Mouse (Mus musculus): ENCODE data around the gene Vil1.
A peak's percentile ranks its signal among the peaks of the same experiment; 100 is the strongest.

Vil1 gene

DNA sequence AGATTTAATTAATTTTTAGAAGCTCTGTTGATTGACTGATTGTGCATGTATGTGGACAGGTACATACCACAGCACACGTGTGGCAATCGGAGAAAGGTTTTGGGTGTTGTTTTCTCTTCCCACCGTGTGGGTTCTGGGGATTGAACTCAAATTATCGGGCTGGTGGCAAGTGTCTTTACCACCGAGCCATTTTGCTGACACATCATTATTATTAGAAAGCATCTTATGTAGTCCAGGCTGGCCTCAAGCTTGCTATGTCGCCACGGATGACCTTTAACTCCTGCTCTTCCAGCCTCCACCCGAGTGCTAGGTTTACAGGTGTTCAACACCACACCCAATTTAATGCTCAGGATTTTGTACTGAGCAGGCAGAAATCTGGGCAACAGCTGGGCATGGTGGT, 3.5 kb downstream of the Vil1 start:
- no peak for DNase-seq (ENCODE audit: low read depth)

DNA sequence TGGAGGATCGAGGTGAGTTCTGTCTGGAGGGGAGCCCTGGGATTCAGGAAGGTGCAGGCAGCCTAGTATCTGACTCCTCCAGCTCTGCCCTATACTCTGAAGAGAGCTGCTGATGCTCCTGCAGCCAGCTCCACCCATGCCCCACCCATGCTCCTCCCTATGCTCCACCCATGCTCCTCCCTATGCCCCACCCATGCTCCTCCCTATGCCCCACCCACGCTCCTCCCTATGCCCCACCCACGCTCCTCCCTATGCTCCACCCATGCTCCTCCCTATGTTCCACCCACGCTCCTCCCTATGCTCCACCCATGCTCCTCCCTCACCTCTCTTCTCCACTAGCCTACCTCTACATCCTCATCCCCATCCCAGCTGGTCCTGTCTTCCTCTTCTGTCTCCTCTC, 6.0 kb downstream of the Vil1 start:
- DNase-seq (ENCODE audit: low read depth): peak; percentile 43

DNA sequence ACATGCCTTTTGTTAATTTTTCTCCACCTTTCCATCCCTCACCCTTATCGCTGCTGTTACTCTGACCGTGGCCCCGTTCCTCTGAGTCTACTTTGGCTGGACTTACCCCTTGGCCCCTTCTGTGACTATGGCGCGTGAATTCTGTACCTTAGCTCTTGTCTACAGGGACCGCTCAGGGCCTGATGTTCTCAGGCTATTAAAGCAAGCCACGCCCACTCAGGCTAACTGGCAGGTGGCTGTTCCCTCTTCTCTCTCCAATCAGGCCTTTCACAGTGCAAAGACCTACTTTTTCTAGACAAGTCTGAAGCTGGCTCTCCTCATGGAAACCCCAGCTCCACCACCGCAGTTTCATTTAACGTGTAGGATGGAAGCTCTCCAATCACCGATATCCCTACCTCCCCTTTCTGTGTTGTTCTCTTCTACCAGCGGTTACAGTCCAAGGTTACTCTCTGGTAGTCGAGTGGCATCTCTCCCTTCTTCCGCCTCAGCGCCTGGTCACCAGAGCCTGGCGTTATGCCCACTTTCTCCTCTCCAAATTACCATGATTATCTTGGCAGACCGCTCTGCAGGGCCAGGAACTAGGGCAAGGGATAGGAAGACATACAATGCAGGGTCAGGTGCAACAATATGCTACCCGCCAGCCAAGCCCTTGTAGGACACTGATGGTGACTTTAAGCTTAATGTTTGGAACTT, 9.7 kb downstream of the Vil1 start:
- DNase-seq (ENCODE audit: low read depth): no peak

DNA sequence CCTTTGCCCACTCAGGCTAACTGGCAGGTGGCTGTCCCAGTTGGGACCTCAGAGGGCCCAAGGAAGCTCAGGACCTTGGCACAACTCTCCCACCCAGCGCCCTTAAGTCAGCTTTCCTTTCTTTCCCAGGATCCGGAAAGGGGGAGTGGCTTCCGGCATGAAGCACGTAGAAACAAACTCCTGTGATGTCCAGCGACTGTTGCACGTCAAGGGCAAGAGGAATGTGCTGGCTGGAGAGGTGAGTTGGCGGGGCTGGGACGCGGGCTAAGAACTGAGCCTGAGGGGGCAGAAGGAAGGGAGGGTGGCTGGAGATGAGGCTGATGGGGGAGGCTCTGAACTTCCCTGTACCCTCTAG, 10.2 kb downstream of the Vil1 start:
- DNase-seq (ENCODE audit: low read depth): no peak

DNA sequence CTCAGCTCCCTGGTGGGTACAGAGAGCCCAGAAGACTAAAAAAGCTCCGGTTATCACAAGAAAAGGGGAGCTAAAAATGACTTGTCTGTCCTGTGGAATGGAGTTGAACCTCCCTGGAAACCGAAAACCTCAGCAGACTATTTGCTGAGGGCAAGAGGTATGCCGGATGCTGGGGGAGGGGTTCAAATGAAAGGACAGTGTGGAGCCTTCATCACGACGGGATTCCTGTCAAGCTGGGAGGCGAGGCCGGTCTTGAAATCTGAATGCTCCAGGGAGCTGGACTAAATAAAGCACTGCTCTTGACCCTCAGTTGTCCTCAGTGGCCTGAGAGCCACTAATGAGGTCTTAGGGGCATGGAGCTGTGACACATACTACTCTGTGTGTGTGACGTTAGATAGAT, 14.0 kb downstream of the Vil1 start:
- DNase-seq (ENCODE audit: low read depth): no peak

DNA sequence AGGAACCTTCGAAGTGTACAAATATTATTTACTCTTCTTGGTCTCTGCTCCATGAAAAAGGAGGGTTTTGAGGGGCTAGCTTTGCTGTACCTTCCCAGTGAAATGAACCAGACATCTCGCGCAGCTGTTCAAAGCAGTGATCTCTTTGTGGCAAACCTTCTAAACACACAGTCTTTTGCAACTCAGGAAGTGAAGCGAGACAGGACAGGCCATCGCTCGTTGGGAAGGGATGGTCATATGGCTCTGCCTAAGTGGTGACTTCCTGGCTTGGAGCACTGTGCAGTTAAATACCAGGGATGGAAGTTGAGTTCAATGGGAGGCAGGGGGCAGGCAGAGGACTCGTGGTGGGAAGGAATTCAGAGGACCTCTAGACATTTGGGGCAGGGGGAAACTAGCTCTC, 16.7 kb downstream of the Vil1 start:
- DNase-seq (ENCODE audit: low read depth): no peak

DNA sequence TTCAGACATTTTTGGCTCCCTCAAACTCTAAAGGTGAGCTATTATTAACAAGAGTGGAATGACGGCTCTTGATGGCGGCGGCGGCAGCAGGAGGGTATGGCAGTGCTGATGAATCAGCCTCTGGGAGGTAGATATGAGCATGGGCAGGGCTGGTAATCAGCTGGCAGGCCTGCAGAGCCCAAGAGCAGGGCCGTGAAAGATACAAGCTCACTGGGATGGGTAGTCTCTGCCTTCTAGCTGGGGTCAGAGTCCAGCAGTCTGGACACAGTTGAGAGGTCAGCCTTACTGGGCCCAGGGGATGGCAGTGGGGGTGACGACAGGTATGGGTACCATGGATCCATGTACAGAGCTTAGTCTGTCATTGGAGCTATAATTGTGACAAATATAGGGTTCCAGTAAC, 24.0 kb downstream of the Vil1 start:
- no peak for DNase-seq (ENCODE audit: low read depth)

DNA sequence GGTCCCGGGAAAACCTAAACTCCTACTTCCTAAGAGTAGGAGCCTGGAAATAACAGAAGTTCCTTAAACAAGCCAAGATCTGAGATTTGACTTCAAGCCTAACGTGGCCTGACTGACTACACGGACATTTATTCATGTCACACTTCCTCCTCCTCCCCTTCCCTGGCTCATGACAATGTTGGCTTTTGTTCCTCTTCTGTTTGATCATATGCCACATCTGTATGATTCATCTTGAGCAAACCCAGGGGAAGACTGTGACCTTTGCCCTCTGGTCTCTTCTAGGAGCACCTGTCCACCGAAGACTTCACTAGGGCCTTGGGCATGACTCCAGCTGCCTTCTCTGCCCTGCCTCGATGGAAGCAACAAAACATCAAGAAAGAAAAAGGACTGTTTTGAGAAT, 25.4 kb downstream of the Vil1 start:
- DNase-seq (ENCODE audit: low read depth): no peak

DNA sequence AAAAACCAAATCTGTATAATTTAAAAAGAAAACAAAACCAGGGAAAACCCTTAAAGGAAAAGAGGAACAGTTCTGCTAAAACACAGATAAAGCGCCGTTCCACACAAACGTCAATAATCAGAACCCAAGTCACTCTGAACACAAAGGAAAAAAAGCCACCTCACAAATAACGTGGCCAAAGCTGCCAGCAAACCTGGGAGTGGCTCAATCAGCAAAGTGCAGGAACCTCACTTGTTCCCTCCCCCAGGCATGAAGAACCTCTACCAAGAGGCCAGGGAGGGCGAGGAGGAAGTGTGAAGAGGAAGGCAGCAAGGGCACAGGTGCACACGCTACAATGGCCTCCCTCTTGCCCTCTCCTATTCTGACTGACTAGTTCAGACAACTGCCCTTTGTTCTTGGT, 26.4 kb downstream of the Vil1 start:
- no peak for DNase-seq (ENCODE audit: low read depth)

DNA sequence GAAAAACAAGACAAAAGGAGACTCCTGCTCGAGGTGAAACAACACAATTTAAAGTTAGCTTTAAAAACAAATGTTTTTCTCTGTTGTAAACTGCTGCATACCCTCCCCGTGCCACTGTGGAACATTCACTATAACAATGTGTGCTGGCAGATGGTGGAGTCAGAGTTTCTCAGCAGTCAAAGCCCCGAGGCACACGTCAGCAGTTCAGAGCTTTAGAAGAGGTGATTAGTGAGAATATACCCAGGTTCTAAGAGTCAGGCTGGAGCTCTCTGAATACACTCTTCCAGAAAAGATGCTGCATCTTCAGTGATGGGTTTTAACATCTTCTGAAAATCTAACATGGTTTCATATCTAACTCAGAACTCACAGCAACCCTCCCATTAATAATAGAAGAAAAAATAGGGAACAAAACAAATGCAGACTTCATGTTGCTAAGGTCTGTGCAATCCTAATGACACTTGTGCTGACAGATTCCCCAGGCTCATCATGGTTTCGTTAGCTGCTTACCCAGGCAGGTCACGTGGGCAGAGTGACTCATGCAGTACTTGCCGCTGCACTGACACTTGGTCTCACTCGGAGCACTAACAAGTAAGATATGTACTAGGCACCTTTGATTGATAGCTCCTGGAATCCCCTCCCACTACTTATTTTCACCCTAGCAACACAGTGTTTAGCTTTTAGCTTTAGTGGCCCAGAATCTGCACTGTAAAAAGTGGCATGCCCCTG, 28.7 kb downstream of the Vil1 start:
- peak; percentile 95 for DNase-seq (ENCODE audit: low read depth)

DNA sequence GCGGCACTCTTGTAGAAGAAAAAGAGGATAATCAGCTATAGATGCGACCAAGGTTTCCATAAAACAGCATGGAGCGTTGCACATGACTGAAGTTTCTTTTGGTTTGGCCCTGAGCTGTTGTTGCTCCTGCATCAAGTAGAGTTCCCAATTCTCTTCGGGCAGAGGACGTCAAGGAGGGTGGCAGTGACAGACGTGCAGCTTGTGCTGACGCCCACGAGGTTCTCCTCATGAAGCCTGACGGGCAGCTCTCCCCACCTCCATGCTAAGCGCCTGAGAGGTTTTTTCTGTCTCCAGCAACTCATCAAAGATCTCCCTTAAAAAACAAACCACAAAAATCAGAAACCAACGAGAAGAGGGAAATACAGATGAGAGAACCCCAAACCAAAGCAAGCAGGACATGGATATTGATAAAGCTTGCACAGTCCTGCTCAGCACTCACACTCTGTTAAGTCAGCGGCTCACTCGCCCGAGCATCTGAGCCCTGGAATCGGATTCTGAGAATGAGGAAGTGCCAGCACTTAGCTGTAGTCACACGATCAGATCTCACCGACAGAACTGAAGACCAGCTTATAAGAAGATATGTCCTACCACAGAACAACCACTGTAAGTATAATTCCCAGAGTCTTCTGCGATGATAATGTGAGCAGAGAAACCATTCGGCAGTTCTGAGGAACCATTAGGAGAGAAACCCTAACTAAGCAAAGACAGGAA, 30.1 kb downstream of the Vil1 start:
- DNase-seq (ENCODE audit: low read depth): no peak

DNA sequence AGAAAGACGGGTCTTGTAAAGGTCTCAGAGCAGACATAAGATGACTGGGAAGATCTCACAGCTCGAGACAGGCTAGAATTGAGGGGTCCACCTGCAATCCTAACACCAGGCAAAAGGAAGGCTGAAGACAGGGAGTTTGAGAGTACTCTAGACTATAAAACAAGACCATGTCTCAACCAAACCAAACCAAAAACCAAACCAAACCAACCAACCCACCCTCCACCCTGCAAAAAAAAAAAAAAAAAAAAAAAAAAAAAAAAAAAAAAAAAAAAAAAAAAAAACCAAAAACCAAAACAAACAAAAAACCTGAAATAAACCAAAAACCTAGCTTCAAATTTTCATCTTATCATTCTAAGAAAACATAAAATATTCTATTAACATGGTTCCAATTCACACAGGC, 35.4 kb downstream of the Vil1 start:
- DNase-seq (ENCODE audit: low read depth): no peak

DNA sequence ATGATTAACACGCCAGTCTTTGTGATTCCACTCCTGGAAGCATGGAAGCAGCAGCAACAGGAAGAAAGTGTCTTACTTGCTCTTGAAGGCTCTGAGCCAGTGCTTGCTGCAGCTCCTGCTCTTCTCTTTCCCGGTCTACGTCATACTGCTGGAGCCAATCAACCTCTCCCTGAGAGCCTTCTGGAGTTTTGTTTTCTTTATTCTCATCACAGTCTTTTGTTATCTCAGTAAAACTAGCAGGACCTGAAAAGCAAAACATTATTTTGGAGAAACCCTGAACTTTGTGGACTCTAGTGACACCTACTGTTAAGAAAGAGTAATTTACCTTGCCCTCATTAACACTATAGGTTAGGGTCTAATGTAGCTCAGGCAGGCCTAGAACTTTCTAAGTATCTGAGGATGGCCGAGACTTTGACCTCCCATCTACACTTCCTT, 43.5 kb downstream of the Vil1 start:
- peak; percentile 78 for DNase-seq (ENCODE audit: low read depth)

DNA sequence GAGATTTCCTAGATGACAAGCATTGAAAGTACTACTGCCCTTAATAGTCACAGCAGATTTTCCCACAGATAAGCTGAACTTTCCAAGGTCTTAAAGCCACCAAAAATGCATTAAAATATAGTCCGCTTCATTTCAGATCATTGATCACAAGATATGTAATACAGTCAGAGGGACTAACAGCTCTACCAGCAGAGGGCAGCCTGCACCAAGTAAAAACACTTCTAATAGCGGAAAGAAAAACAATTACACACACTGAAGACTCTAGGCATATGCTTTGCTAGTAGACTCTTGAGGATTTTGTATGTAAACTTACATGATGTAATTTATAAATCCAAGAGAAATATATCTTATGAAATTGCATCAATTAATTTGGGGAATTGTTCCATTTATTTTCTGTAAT, 51.1 kb downstream of the Vil1 start:
- peak; percentile 85 for DNase-seq (ENCODE audit: low read depth)

All from NIH3T3 (cell line).